Mouse (Mus musculus) stomach, embryonic 14.5 days (tissue): Measurements from ENCODE around the gene Sltm. TPM values are rescaled to one million over a fixed set of nuclear protein-coding genes. Genes with fewer than 3 reads are reported as not detected.
A peak's percentile ranks its signal among the peaks of the same experiment; 100 is the strongest.
"Not testable (repeated sequence)": the region's sequence is repeated elsewhere in the genome, so short reads cannot be mapped to it uniquely, and the experiment has no call there.

Experiments used
- ATAC-seq: fragments of 200-750 bp; cut with Nextera tagmentation; 2 replicates; pipeline ENCODE4 v1.8.0; 2017; ENCODE audit warnings: low read depth, moderate TSS enrichment; ENCODE audit not compliant: insufficient number of reproducible peaks, insufficient read depth, low FRiP score
- H3K27ac ChIP-seq: fragments of 300-500 bp; sonication (generic); 2 replicates; pipeline ENCODE4 v1.5.1; 2014; ENCODE audit warnings: mild to moderate bottlenecking, low read length, moderate library complexity, mixed read lengths
- H3K27me3 ChIP-seq: fragments of 300-500 bp; sonication (generic); 2 replicates; pipeline ENCODE4 v1.6.1; 2014; ENCODE audit warnings: low read length, control low read depth, mixed read lengths; ENCODE audit not compliant: control insufficient read depth, insufficient read depth
- H3K36me3 ChIP-seq: fragments of 300-500 bp; sonication (generic); 2 replicates; pipeline ENCODE4 v1.6.1; 2014; ENCODE audit warnings: mild to moderate bottlenecking, control low read depth, low read length, moderate library complexity, mixed read lengths; ENCODE audit not compliant: control insufficient read depth, insufficient read depth
- H3K4me1 ChIP-seq: fragments of 300-500 bp; sonication (generic); 2 replicates; pipeline ENCODE4 v1.6.1; 2014; ENCODE audit warnings: low read length, control low read depth, mixed read lengths; ENCODE audit not compliant: control insufficient read depth, insufficient read depth
- H3K4me2 ChIP-seq: fragments of 300-500 bp; sonication (generic); replicated peaks from 2 replicates; pipeline ENCODE4 v1.6.1; 2014; ENCODE audit warnings: low read depth, low read length, control low read depth
- H3K4me3 ChIP-seq: fragments of 300-500 bp; sonication (generic); 2 replicates; pipeline ENCODE4 v1.5.1; 2014; ENCODE audit warnings: low read depth, low read length, control low read depth
- H3K9ac ChIP-seq: fragments of 300-500 bp; sonication (generic); replicated peaks from 2 replicates; pipeline ENCODE4 v1.6.1; 2014; ENCODE audit warnings: low read depth, mild to moderate bottlenecking, control low read depth, low read length, moderate library complexity, mixed read lengths
- H3K9me3 ChIP-seq: fragments of 300-500 bp; sonication (generic); 2 replicates; pipeline ENCODE4 v1.6.1; 2016; ENCODE audit warnings: low read depth, low read length, control low read depth; ENCODE audit not compliant: control insufficient read depth
- WGBS: fragments of 180-500 bp; shearing (Covaris S2); extraction: QIAGEN DNeasy Blood & Tissue Kit; methylation state at CpG from one replicate; pipeline ENCODE4 v1.1.7; 2014; 5-methylcytosine and 5-hydroxymethylcytosine counted together
- polyA plus RNA-seq: library from polyadenylated mRNA; unstranded; fragments of >200 nt; fragmentation: Nextera tagmentation; extraction: Ambion mirVana; gene quantifications from 2 replicates; pipeline ENCODE4 v1.2.1, GENCODE M21; 2014

Sltm gene
- polyA plus RNA-seq, 1 experiment from 2014 or later, result 74.7 TPM

GRCm38 (mm10) chr9:70543048-70543880 is 710 bp downstream of the Sltm start:
- Histone ChIP-seq H3K27me3 (no peaks in the 10 kb centered on the region), H3K27ac (peak overlapping the region; percentile 97), H3K4me2 (peak overlapping the region; percentile 80), H3K9me3 (no peaks in the 10 kb centered on the region), H3K9ac (peak overlapping the region; percentile 77), H3K36me3 (no peaks in the 10 kb centered on the region; the same call in 1 of the 2 replicates), H3K4me3 (peak overlapping the region; percentile 79), H3K4me1 (peaks cover 12% of the 10 kb centered on the region; the same call in 1 of the 2 replicates)
- peak; percentile 66 for ATAC-seq
- WGBS, result 1% methylated on average over 60 of the region's 64 CpGs

GRCm38 (mm10) chr9:70543985-70544384 is 1.4 kb downstream of the Sltm start:
- Histone ChIP-seq H3K4me3 (peak overlapping the region; percentile 79), H3K4me1 (peaks cover 12% of the 10 kb centered on the region; the same call in 1 of the 2 replicates), H3K9ac (peak overlapping the region; percentile 77), H3K36me3 (no peaks in the 10 kb centered on the region; the same call in 1 of the 2 replicates), H3K27ac (no peak overlapping the region), H3K4me2 (peak overlapping the region; percentile 80), H3K27me3 (no peaks in the 10 kb centered on the region), H3K9me3 (no peaks in the 10 kb centered on the region)
- WGBS, result 52% methylated on average over 5 of the region's 5 CpGs
- no peak for ATAC-seq

- Histone ChIP-seq H3K36me3 (no peaks in the 10 kb centered on the region; the same call in 1 of the 2 replicates), H3K27me3 (no peaks in the 10 kb centered on the region), H3K9ac (no peak overlapping the region), H3K9me3 (no peaks in the 10 kb centered on the region), H3K4me1 (peaks cover 12% of the 10 kb centered on the region; the same call in 1 of the 2 replicates), H3K4me3 (no peak overlapping the region), H3K4me2 (no peak overlapping the region), H3K27ac (no peak overlapping the region)
- 76% methylated on average over 1 of the region's 1 CpGs for WGBS
- ATAC-seq, result no peak
These were observed 2.3 kb downstream of the Sltm start for GRCm38 (mm10) chr9:70544831-70545230.

GRCm38 (mm10) chr9:70546576-70546975 is 4.0 kb downstream of the Sltm start:
- not testable (repeated sequence) for H3K36me3 ChIP-seq, H3K9me3 ChIP-seq, H3K9ac ChIP-seq, H3K4me2 ChIP-seq, ATAC-seq, H3K27me3 ChIP-seq, H3K4me3 ChIP-seq, H3K27ac ChIP-seq
- H3K4me1 ChIP-seq, result peaks cover 11% of the 10 kb centered on the region; the same call in 1 of the 2 replicates
- WGBS, result 82% methylated on average over 2 of the region's 3 CpGs

- ATAC-seq, result no peak
- Histone ChIP-seq H3K4me2 (no peak overlapping the region), H3K27me3 (no peaks in the 10 kb centered on the region), H3K4me1 (peaks cover 8% of the 10 kb centered on the region; the same call in 1 of the 2 replicates), H3K36me3 (peaks cover 5% of the 10 kb centered on the region; the same call in 1 of the 2 replicates), H3K9ac (no peak overlapping the region), H3K4me3 (no peak overlapping the region), H3K27ac (no peak overlapping the region), H3K9me3 (peaks cover 4% of the 10 kb centered on the region; the same call in 1 of the 2 replicates)
- 73% methylated on average over 4 of the region's 4 CpGs for WGBS
These were observed 5.8 kb downstream of the Sltm start for GRCm38 (mm10) chr9:70548304-70548703.

GRCm38 (mm10) chr9:70551524-70551923 is 9.0 kb downstream of the Sltm start:
- H3K9ac ChIP-seq, result no peak overlapping the region
- peaks cover 4% of the 10 kb centered on the region; the same call in 1 of the 2 replicates for H3K9me3 ChIP-seq
- H3K36me3 ChIP-seq, result peaks cover 5% of the 10 kb centered on the region; the same call in 1 of the 2 replicates
- no peak for ATAC-seq
- H3K27me3 ChIP-seq, result no peaks in the 10 kb centered on the region
- 88% methylated on average over 1 of the region's 1 CpGs for WGBS
- H3K4me2 ChIP-seq, result no peak overlapping the region
- no peak overlapping the region for H3K27ac ChIP-seq
- no peaks in the 10 kb centered on the region for H3K4me1 ChIP-seq
- H3K4me3 ChIP-seq, result no peak overlapping the region

GRCm38 (mm10) chr9:70552233-70552632 is 9.7 kb downstream of the Sltm start:
- not testable (repeated sequence) for ATAC-seq

GRCm38 (mm10) chr9:70555431-70555830 is 12.9 kb downstream of the Sltm start:
- peaks cover 11% of the 10 kb centered on the region for H3K36me3 ChIP-seq
- H3K9ac ChIP-seq, result no peak overlapping the region
- H3K27me3 ChIP-seq, result no peaks in the 10 kb centered on the region
- H3K9me3 ChIP-seq, result peaks cover 4% of the 10 kb centered on the region; the same call in 1 of the 2 replicates
- H3K27ac ChIP-seq, result no peak overlapping the region
- no peak overlapping the region for H3K4me3 ChIP-seq
- H3K4me2 ChIP-seq, result no peak overlapping the region
- ATAC-seq, result no peak
- no peaks in the 10 kb centered on the region for H3K4me1 ChIP-seq

More at GRCm38 (mm10) chr9:70552233-70552632, 9.7 kb downstream of the Sltm start:
- H3K36me3 ChIP-seq, H3K4me1 ChIP-seq, H3K4me2 ChIP-seq, H3K9ac ChIP-seq, H3K27ac ChIP-seq, H3K9me3 ChIP-seq, H3K4me3 ChIP-seq, H3K27me3 ChIP-seq: not testable (repeated sequence)
- 86% methylated on average over 2 of the region's 2 CpGs for WGBS
